Mouse (Mus musculus): ENCODE measurements around the gene Chd4. TPM values are rescaled to one million over a fixed set of nuclear protein-coding genes. Genes with fewer than 3 reads are reported as not detected.
"Not testable (repeated sequence)": the region's sequence is repeated elsewhere in the genome, so short reads cannot be mapped to it uniquely, and the experiment has no call there.

Gene Chd4
- total RNA-seq (2015) (85.7 and 91.6 TPM in 2 replicates), total RNA-seq (2017) (299 and 375 TPM in 2 replicates)

DNA sequence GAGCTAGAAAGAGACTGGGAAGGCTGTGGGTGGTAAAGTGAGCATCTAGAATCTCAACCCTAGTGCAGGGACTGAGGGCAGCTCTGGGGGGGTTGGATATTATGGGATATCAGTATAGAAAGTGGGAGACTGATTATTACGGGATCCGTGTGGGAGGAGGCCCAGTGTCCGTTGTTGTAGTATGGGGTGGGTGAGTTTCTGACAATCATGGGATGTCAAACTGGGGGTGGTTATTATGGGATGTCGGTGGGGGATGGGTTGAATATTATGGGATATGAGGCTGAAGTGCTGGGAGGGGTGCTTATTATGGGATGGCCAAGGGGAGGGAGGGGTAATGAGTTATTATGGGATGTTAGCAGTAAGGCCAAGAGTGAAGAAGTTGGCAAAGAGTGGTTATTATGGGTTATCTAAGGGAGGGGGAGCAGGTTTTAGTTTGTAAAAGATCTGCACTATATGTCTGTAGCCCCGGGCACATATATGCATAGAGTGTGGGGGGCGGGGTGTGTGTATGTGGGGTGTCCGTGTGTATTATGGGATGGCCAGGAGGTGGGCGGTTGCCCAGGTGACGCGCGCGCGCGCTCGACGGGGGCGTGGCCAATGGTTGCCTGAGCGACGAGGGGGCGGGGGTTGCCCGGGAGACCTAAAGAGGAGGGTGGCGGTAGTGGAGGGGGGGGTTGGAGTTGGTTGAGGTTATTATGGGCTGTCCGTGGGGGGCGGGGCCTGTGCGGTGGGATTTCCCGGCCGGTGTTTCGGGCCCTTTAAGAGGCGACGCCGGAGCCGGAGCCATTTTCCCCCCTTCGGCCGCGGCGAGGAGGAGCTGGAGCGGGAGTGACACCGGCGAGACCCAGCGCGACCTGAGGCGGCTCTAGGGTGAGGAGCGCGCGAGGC lies at the start of gene Chd4:
Chd4 (plus strand) TSS at position 591 of the 888 bp plus-strand sequence.
- peak; percentile 73 for ATAC-seq (replicated peaks; ENCODE audit: poor library complexity)

DNA sequence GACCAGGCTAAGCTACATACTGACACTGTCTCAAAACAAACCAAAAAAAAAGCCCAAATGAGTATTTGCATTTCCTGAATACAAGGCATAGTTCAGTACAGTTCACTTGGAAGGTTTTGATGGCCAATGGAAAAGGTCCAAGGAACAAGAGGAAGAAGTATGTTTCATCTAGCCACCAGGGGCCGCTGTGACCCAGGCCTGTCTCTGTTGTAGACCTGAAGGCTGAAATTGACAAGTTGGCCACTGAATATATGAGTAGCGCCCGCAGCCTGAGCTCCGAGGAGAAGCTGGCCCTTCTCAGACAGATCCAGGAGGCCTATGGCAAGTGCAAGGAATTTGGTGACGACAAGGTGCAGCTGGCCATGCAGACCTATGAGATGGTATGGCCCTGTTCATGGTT lies 49.1 kb upstream of the Chd4 start:
- peak; percentile 93 for ATAC-seq (replicated peaks; ENCODE audit: poor library complexity)

DNA sequence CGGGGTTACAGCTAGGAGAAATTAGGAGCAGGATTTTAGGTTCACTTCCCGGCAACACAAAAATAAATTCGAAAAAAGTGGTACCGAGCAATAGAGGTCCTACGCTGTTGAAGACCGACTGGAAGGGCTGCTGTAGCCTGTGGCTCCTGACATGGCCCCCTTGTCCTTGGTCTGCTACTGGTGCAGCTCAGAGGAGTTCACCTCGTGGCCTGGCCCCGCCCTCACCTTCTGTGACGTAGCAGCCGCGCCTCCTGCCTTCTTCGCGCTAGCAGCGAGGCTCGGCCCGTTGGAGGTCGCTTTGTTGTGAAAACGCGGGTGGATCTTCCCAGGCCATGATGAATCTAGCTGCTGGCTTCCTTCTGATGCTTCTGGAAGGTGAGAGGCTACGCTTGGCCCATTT lies 46.1 kb upstream of the Chd4 start, which contains the start of gene Acrbp:
Acrbp (plus strand) TSS at position 12 of the 400 bp plus-strand sequence.
- ATAC-seq (replicated peaks; ENCODE audit: poor library complexity): no peak

DNA sequence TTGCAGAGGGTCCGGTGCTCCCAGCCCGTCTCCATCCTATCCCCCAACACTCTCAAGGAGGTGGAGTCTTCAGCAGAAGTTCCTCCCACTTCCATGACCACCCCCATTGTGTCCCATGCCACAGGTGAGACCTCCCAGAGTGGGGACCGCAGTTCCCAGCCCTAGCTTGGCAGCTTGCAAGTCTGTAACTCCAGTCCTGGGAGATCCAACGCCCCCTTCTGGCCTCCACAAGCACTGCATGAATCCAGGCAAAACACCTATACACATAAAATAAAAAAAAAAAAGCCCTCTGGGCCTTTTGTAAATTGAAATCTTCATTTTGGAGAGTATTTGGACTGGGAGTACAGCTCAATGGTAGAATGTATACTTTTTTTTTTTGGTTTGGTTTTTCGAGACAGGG lies 44.5 kb upstream of the Chd4 start:
- ATAC-seq (replicated peaks; ENCODE audit: poor library complexity): peak; percentile 63

DNA sequence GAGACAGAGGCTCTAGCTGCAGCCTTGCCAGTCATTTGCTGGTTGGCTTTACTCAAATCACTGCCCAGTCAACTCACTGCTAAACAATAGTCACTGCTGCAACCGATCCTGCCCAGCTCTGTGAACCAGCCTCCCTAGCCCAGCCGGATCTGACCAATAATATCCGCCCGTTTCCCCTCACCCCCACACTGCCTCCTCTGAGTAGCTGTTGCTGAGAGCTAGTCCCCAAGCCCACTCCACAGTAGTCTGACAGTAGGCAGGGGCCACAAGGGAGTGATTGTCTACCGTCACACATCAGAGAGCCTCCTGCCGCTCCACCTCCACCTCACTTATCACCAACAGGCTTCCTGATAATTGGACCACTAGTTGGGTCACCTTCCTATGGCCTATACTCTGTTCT lies 34.3 kb upstream of the Chd4 start:
- ATAC-seq (replicated peaks; ENCODE audit: poor library complexity): no peak

DNA sequence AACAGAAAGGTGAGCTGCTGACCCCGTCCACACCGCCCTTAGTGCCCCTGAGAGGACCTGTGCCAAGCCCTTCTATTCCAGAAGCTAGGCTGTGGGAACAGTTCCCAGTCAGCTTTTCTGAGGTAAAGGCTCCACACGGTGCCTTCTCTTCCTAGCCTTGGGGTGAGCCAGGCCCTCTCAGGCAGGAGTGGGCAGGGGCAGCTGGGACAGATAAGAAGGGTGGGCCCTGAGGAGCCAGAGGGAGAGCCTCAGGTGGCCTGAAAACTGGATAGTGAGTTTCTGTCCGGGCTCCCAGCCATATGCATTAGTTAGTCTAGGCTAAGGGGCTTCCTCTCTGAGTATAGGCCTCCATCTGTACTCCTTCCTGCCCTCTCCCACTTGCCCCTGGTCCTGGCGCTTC lies 33.3 kb upstream of the Chd4 start:
- ATAC-seq (replicated peaks; ENCODE audit: poor library complexity): 0 out of 2 replicates have a peak, but pooled peaks have one; percentile 33

DNA sequence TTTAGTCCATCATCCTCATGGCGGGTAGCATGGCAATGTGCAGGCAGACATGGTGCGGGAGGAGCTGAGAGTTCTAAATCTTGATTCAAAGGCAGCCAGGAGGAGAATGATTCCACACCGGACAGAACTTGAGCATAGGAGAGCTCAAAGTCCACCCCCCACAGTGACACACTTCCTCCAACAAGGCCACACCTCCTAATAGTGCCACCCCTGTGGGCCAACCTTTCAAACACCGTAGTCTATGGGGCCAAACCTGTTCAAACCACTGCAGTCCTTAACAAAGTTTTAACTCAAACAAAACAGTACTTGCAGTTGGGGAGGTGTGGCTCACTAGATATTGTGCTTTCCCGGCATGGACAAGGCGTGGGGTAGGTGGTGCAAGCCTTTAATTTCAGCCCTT lies 31.9 kb upstream of the Chd4 start:
- no peak for ATAC-seq (replicated peaks; ENCODE audit: poor library complexity)

DNA sequence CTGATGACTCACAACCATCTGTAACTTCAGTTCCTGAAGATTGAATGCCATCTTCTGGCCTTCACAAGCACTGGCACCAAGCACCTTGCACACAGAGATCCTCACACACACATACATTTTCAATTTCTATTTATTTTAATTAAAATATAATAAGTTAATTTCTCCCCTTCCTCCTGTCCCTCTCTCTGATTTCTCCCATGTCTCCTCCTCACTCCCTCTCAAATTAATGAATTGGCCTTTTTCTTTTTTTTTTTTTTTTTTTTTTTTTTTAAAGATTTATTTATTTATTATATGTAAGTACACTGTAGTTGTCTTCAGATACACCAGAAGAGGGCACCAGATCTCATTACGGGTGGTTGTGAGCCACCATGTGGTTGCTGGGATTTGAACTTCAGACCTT lies 30.6 kb upstream of the Chd4 start:
- not testable (repeated sequence) for ATAC-seq (replicated peaks; ENCODE audit: poor library complexity)

DNA sequence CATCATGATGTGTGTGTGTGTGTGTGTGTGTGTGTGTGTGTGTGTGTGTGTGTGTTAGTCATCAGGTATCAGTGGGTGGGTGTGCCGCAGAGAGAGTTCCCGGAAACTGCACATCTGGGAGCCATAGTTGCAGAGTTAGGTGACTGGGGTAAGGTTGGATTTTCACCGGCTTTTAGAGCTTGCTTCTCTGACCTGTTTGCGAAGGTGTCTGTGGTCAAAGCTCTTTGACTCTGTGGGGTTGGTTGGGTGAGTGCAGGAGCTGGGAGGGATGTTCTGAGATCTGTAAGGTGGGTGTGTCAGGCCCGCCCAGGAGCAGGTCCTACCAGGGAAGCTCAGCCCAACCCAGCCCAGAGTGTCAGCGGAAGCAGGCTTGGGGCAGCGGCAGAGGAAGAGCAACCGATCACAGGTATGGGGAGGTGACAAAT lies 28.2 kb upstream of the Chd4 start, which contains the start of gene Lpar5:
Lpar5 (plus strand) TSS at position 350 of the 425 bp plus-strand sequence.
- ATAC-seq (replicated peaks; ENCODE audit: poor library complexity): no peak

DNA sequence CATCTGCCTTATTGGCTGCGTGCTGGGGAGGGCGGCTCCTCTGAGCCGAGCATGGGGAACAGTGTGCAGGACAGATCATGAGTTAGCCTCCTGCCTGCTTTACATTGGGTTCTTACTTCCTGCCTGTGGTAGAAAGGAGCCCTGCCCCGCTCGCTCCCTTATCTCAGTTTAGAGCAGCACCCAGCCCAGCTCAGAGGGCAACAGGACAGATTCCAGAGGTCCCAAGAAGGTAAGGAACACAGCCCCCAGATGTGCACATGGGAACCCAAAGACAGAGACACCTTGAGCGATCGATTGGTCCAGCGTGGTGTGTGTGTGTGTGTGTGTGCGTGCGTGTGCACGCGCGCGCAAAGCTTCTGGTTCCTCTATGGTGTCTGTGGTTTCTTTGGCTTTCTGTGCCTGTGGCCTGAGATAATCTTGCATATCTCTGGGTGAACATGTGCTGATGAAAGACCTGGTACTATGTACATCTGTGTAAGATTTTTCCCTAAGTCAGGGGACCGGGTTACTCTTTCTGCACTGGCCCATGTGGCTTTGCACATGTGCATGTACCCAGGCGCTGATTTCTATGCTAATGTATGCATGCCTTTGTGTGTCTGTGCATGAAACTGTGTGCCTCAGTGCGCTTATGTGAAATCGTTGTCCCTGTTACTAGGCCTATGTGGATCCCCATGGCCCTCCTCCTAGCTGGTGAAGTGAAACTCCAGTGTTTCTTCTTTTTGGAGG lies 24.4 kb upstream of the Chd4 start:
- peak; percentile 85 for ATAC-seq (replicated peaks; ENCODE audit: poor library complexity)

DNA sequence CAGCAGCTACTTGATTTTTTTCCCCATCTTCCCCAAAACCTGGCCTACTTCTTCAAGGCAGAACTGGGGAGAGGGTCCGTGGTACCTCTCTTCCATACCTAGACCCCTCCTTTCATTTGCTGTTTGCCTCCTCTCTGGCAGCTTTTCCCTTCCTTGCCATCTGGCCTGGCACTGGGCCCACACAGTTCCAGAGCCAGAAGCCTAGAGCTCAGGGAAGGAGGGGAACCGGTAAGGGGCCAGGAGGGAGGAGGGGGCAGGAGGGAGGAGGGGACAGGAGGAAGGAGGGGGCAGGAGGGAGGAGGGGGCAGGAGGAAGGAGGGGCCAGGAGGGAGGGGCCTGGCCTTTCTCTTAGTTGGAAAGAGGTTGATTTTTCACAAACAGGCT lies 23.9 kb upstream of the Chd4 start:
- ATAC-seq (replicated peaks; ENCODE audit: poor library complexity): peak; percentile 5; the same call in 1 of the 2 replicates

DNA sequence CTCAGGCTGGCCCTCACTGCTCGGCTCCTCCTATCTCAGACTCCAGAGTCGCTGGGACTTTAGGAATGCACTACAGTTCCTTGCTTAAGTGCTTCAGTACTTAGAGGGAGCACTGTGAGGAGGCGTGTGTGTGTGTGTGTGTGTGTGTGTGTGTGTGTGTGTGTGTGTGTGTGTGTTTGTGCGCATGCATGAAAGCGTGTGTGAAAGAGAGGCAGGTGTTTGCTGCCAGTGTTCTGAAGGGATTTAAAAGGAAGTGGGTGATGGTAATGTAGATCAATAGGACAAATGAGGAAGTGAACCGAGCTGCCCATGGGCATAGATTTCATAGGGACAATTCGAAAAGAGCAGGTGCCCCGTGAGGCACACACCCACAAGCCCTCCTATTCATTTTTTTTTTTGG lies 22.0 kb upstream of the Chd4 start:
- ATAC-seq (replicated peaks; ENCODE audit: poor library complexity): 0 out of 2 replicates have a peak, but pooled peaks have one; percentile 9

DNA sequence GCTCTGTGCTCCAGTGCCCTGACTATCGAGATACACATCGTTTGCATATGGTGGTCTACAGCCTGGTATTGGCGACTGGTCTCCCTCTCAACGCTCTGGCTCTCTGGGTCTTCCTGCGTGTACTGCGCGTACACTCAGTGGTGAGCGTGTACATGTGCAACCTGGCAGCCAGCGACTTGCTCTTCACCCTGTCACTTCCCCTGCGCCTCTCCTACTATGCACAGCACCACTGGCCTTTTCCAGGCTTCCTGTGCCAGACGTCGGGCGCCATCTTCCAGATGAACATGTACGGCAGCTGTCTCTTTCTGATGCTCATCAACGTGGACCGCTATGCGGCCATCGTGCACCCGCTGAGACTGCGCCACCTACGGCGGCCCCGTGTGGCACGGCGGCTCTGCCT lies 14.4 kb upstream of the Chd4 start:
- ATAC-seq (replicated peaks; ENCODE audit: poor library complexity): no peak

DNA sequence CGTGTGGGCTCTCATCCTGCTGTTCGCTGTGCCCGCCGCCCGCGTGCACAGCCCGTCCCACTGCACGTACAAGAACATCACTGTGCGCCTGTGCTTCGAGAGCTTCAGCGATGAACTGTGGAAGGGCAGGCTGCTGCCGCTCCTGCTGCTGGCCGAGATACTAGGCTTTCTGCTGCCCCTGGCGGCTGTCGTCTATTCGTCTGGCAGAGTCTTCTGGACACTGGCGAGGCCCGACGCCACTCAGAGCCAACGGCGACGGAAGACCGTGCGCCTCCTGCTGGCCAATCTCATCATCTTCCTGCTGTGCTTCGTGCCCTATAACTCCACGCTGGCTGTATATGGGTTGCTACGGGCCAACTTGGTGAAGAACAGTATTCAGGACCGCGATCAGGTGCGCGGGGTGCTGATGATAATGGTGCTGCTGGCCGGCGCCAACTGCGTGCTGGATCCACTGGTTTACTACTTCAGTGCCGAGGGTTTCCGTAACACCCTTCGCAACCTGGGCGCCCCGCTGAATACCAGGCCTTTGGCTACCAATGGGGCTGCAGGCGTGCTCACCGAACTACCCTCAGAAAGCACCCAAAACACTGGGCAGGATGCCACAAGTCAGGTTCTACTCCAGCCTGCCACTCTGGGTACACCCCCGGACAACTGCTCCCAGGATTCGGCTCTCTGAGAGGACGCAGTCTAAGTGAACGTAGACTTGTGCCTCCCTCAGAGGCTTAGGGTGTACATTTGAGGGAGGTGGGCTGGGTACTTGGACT lies 13.8 kb upstream of the Chd4 start:
- no peak for ATAC-seq (replicated peaks; ENCODE audit: poor library complexity)

DNA sequence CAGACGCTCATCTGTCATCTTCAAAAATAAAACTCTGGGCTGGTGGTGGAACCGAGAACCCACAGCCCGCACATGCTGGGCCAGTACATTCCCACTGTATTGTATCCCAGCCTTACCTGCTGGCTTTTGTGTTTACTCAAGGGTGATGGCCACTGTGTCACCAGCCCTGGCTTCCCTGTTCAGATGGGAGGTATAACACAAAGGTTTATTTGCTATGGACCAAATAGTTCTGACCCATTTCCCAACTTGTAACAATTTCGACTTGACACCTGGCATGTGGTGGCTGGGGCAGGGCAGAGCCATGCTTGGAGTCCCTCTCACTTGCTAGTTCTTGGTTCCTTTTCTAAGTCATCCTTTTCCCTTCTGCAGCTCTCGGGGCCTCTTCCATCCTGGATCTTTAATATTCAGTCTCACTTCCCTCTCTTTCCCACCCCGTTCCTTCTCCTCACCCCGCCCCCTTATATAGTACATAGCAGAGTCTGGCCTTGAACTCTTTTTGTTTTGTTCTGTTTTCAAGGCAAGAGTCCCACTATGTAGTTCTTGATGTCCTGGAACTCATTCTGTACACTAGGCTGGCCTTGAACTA lies 12.9 kb upstream of the Chd4 start:
- no peak for ATAC-seq (replicated peaks; ENCODE audit: poor library complexity)

DNA sequence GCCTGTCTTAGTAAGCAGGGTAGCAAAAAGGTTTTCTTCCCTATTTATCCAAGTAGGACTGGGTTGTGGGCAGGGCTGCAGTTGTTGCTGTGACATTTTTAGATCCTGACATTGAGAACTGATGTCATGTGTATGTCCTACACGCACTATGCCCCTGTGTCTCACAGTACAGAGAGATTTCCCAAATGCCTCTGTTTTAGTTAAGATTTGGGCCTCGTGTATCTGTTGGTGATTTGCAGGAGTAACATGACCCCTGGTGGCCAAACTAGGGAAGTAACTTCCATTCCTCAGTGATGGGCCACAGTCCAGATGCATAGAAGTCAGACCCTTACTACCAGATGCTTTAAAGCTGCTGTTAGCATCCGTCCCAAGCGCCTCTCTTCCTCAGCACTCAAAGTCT lies 11.4 kb upstream of the Chd4 start:
- ATAC-seq (replicated peaks; ENCODE audit: poor library complexity): peak; percentile 66

DNA sequence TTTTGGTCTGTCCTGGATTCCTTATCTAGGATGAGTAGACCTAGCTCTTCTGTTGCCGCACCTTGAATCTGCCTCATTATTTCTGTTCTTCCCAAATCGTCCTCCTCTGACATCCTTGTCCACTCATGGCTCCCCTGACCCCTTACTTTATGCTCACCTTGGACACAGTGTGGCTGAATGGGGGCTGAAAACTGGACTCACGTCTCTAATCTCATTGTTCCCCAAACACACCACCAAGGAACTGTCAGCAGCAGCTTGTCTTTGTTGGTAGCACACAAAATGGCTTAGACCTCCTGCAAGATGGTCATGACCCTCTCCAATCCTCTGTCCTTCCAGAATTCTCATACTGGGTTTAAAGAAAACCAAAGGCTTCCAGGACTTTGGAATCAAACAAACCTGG lies 7.8 kb upstream of the Chd4 start:
- ATAC-seq (replicated peaks; ENCODE audit: poor library complexity): no peak

DNA sequence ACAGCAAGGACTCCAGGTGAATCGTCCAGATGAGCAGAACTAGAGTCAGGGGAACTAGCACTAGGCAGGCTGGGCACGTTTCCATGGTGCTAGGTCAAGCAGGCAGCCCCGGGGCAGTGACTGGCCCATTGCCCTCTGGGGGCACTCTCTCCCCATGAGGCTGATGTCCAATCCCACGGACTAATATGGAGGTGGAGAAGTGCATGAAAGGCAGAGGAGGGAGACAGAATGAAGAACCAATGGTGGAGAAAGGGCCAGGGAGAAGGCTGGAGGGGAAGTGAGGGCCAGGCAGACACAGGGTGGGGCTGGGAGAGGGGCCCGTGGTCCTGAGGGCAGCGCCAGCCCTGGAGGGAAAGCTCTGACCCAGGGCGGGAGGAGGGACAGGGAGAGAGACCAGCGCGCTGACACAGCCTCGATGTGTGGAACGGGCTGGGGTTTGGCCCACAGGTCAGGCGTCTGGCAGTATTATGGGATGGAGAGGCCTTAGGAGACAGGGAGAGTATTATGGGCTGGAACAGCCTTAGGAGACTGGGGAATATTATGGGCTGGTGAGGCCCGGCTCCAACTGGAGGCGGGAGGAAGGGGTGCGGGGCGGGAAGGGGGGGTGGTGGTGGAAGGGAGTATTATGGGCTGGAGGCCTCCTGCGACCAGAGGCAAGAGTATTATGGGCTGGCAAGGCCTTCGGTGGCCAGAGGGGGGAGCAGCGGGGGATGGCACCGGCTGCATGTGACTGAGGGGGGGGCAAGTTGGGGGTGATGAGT lies 7.0 kb upstream of the Chd4 start:
- peak; percentile 54 for ATAC-seq (replicated peaks; ENCODE audit: poor library complexity)

DNA sequence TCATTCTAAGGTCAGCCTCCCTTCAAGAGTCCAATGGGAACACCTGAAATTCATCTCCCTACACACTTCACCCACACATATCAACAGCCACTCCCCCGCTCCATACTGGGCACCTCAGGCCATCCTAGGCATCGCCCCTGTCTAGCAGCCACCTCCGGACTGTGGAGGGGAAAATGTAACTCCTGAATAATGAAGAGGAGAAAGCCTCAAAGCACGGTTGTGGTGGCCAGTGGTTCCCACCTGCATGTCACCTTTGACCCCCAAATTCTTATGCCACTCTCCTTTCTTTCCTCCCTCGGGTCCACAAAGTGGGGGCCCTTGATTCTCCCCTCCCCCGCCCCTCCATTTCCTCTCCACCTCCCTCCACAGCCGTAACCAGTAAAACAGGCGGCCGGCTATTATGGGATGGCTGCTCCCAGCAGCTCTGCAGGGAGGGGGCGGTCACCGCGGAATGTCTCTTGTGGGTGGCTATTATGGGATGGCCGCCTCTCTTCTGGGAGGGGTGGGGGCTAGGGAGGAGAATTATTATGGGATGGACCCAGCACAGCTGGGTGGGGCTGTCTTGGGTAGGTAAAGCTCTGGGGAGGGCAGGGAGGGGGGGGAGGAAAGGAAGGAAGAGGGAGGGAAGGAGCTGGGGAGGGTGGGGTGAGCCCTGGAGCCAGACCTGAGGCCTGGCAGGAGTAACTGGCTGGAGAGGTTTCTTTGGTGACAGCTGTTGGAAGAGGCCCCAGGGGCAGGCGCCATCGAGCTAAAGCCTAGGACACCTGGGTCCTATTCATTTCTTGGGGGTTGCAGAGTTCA lies 6.1 kb upstream of the Chd4 start:
- peak; percentile 66 for ATAC-seq (replicated peaks; ENCODE audit: poor library complexity)

Data from megakaryocyte progenitor cell, adult 5-6 weeks (primary cell).